Mouse (Mus musculus): ENCODE data around the gene Sectm1b.

Gene Sectm1b

DNA sequence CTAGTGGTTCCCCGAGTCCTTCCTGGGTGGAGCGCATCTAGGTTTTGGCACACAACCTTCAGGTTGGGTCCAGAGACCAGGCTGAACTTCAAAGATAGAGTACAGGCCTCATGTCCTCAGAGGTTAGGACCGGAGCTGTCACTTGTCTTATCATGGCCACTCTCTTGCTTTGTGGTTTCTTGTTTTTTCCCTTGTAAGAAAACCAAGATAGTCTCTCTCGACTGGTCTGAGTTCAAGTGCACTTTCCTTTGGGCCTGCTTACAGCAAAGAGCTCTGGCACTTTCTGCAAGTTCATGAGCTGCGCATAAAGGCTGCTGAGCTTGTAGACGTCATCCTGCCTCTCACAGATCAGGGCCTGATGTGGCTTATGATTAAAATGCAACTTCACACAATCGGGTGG, 36.1 kb downstream of the Sectm1b start:
- DNase-seq (ENCODE audit: low read depth, low spot score), result no peak

DNA sequence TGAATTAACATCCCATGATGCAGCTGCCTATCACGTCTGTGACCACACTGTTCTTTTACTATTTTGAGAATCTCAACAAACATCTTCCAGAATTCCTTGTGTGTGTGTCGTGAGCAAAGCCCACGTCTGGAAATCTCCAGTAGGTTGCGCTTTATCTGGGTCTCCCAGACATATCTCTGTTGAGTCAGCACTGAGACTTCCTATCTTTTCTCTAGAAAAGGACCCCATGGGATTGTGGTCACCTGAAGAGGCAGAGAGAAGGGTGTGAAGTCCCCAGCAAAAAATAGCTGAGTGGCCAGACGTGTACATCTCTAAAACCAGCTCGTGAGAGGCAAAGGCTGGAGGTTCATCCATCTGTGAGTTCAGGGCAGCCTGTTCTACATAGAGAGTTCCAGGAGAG, 39.2 kb downstream of the Sectm1b start:
- DNase-seq (ENCODE audit: low read depth, low spot score), result no peak

DNA sequence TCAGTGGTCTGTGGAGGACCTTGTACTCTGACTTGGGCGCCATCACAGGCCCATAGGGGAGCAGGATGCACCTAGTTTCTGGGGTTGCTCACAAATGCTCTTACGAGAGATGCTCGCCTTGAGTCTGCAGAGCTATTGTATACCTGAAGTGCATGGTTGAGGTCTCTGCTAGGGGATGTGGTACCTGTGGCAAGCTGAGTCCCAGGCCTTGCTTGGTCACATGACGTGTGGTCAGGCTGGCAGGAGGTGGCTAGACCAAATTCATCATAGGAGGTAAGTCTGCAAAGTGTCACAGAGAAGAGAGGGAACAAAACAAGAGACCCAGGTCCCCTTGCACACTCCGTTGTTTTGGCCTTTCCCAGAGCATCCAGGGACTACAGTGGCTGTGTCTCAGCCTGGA, 43.9 kb downstream of the Sectm1b start:
- no peak for DNase-seq (ENCODE audit: low read depth, low spot score)

DNA sequence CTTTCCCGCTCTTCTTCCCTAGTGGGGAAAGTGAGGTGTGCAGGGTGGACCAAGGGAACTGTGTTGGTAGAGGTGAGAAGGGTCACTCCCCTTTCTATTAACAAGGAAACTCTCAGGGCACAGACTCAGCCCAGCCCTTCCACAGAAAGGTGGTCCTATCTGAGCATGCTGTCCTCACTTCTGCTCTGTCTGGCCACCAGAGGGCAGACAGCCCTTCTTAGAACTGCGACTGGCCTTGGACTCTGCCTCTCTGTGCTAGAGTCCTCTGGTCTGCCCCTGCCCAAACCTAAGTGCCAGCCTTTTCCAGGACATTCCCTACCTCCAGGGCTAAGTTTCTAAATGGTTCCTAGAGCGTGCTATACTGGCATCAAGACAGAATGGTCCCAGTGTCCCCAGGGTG, 45.7 kb downstream of the Sectm1b start:
- peak; percentile 82 for DNase-seq (ENCODE audit: low read depth, low spot score)

DNA sequence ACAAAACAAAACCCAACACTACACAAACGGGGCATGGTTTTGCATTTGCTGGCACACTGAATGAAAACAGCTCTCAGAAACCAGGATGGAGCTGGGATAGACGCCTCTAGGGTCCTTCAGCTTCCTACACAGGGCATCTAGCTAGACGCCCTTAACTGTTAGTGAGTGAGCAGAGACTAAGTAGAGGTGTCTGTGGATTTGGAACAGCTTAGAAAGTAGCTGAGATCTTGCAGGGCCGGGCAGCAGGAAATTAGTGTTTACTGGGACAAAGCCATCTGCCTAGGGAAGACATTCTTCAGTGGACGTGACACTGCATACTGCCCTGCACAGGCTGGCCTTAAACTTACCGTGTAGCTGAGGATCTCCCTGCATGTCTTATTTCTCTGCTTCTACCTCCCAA, 47.9 kb downstream of the Sectm1b start:
- no peak for DNase-seq (ENCODE audit: low read depth, low spot score)

DNA sequence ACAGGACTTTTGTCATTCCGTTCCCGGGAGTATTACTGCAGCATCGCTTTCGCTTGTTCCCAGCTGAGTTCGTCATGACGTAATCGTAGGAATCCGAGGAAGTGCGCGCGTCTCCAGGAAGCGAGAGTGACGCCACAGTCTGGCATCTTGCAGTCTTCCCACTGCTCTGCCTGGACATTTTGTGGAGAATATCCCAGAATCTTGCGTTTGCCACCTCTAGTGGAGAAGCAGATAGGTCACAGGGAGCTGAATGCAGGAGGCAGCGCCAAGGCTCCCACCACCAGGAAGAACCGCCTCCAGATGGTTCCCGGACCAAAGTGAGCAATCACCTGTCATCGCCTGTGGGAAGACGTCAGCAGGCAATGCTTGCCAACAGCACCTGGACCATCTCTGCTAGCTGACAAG, 48.5 kb downstream of the Sectm1b start:
- DNase-seq (ENCODE audit: low read depth, low spot score), result no peak

DNA sequence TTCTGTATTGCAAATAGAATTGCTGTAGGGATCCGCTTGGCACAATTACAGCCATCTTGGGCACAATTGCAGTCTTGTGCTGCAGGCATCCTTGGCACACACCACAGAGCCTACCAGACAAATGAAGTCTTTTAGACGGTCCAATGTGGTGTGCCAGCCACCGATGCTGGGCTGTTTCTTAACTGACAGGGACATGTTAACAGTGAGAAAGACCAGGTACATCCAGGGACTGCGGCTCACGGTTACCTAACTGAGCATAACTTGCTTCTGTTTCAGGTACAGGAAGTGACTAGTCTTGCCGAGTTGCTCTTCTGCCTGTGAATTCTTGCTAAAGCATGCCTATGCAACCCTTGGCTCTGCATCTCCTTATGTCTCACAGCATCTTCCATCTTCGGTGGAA, 49.7 kb downstream of the Sectm1b start:
- DNase-seq (ENCODE audit: low read depth, low spot score), result no peak

DNA sequence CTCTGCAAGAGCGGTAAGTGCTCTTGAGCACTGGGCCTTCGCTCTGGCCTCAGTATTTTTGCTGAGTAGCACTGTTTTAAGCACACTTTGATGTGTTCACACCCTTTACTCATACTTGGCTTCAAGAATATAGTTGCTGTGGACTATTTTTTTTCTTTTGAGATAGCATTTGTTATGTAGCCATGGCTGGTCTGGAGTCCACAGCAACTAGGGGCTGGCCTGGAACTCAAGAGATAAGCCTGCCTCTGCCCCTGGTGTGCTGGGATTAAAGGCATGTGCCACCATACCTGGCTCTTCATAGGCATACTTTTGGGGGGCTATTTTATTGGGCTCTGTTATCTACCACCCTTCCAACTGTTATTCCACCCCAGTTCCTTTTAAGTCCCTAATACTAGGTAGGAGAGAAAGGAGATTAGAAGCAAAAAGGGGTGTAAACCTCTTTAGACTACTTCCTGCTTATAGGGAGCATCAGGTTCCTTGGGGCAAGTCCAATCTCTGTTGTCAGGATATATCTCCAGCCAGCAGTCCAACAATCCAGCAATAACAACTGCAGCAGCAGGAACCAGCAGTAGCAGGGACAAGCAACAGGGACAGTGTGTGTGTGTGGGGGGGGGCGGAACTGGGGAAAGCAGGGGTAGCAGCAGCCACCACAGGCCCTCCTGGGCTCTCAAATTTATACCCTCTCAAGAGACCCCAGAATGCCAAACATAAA, 53.2 kb downstream of the Sectm1b start:
- DNase-seq (ENCODE audit: low read depth, low spot score), result no peak

DNA sequence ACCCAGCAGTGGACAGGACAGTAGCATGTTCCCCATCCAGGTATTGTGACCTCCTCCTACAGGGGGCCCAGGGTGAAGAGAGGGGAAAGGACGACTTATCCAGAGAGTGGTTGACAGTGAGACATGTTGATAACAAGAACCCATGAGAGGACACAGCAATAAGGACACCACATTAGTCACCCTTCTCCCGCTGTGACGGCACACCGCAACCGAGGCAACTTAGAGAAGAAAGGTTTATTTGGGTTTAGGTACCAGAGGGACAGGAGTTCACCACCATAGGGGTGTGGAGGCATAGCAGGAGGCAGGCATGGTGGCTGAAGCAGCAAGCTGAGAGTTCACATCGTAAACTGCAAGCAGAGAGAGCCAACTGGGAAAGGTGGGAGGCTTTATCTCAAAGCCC, 57.2 kb downstream of the Sectm1b start:
- DNase-seq (ENCODE audit: low read depth, low spot score), result no peak

DNA sequence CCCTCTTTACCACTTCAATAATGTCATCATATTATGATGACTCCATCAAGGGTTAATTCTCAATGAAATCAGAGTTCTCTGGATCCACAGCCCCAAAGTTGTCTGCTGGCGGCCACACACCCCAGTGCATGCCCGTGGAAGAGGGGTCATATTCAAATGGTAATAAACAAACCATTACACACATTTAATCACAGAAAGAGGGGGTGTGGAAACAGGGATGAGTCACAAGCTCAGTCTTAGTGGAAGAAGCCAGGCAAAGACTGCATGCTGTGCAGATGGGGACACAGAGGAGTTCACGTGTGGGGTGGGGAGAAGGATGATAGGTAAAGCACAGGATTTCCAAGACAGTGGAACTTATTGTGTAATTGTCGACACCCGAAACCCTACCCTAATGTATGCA, 59.1 kb downstream of the Sectm1b start:
- no peak for DNase-seq (ENCODE audit: low read depth, low spot score)

Measured in CD4-positive, CD25-positive, alpha-beta regulatory T cell, adult 2 months (primary cell).